Mouse (Mus musculus) testis, postnatal 10 days (tissue): ENCODE data around the gene Osbpl7.
A peak's percentile ranks its signal among the peaks of the same experiment; 100 is the strongest.

Experiments
- DNase-seq: peaks from one replicate; pipeline ENCODE4 v3.0.0; 2021; ENCODE audit warnings: low spot score

Osbpl7 gene

DNA sequence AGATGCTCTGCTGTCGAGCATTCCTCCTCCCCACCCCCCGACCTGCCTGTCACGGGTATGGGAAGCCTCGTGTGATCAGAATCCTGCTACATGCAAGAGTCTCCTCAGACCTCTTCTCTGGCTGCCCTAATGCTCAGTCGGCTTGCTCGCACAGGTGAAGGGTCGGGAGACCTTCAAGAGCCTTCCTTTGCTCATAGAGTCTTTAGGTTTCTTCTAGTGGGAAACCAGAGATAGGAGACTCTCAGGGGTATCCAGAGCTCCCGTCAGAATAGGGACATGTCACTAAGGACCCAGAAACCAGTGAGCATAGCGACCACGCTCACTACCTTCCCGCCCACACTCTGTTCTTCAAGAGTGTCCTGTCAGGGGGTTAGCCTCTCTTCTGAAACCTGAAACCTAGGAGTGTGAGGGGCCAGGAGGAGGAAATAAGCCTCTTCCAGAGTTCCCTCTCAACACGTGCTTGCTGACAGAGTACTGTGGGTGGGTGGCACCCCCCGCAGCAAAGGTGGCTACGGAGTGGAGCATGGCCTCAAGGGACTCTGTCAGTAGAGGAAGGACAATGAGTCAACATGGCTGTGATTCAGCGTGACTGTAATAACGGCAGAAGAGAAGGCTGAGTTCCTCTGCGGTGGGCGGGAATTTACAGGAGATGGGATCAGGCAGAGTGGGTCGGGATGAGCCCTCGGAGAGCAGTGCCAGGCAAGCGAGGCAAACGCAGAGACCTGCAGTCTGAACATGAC is 33.1 kb downstream of the Osbpl7 start:
- no peak for DNase-seq

DNA sequence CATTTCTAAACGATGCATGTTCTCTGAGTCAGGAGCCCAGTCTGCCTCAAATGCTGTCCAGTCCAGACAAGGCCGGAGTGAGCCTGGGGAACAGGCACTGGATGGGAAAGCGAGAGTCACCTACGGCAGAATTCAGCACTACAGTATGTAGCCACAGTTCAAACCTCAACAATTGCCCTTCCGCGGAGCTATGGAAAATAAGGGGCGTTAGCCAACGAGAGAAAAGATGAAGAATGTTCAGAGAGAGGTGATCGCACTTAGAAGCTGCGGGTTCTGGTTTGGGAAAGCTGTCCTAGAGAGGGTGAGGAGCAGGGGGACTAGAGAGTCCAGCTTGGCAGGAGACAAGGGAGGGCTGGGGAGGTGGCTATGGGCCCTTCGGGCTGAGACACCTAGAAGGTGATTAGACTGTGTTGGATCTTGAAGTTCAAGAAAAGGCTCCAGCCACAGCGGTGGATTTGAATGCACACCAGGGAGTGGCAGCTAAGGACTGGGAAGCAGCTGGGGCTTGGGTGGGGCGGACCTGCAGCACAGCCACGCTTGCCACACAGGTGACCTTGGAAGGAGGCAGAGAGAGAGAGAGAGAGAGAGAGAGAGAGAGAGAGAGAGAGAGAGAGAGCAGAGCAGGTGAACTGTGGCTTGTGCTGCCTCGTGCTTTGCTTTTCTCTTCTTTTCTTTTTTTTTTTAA is 34.5 kb downstream of the Osbpl7 start:
- DNase-seq: no peak

DNA sequence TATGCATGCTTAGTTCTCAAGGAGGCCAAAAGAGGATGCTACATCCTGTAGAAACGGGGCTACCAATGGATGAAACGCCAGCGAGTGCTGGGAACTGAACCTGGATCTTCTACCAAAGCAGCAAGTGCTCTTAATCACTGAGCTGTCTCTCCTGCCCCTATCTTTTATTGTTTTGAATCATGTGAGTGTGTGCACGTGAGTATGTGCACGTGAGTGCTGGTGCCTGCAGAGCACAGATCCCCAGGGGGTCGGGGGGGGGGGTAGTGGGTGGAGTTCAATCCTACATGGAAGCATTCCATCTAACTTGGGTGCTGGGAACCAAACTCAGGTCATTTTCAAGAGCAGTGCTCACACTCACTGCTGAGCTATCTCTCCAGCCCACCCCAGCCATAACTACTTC is 35.9 kb downstream of the Osbpl7 start:
- DNase-seq: no peak

DNA sequence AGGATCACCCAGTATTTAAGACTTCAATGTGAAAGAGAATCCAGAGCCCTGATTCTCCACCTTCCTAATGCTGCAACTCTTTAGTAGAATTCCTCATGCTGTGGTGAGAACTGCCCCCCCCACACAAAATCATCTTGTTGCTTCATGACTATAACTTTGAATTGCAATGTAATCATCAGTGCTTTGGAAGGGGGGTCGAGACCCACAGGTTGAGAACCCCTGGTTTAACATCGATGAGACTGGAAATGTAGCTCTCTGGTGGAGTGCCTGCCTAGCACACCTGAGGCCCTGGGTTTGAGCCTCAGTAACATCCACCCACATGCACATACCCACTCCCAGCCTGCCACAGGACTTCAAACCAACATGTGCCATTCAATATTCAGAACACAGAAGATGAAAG is 44.2 kb downstream of the Osbpl7 start:
- no peak for DNase-seq

DNA sequence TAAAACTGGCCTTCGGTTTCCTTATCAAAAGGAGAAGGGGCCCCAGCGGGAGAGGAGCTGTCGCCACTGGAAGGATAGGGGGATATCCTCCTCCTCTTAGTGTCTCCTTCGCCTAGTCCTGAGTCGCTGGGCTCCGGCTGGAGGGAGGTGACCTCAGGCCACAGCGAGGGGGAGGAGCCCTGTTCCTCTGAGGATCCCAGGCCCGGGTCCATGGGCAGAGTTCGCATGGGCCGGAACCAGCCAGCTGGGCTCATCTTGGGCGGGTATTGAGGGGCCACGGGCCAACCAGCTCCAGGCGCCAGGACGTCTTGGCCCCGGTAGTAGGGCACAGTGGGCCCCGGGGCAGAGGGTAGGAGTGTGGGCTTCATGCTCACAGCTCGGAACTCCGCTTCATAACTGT is 48.4 kb downstream of the Osbpl7 start:
- DNase-seq: peak; percentile 58

DNA sequence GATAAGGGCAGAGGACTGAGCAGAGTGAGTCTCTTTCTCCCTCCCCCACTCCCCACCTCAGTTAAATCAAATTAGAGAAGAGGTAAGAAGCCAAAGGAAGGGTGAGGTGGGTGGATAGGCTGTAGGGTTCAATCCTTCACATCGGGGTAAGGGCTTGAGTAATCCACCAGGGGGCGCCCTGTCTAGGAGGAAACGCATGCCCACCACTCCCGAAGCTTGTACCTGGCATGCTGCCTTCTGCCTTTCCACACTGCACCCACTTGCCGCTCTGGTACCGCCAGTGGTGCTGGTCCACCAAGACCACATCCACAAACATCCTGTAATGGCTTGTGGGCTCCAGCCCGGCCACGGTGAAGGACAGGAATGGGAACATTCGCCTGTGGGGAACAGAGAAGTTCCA is 51.3 kb downstream of the Osbpl7 start:
- peak; percentile 89 for DNase-seq

DNA sequence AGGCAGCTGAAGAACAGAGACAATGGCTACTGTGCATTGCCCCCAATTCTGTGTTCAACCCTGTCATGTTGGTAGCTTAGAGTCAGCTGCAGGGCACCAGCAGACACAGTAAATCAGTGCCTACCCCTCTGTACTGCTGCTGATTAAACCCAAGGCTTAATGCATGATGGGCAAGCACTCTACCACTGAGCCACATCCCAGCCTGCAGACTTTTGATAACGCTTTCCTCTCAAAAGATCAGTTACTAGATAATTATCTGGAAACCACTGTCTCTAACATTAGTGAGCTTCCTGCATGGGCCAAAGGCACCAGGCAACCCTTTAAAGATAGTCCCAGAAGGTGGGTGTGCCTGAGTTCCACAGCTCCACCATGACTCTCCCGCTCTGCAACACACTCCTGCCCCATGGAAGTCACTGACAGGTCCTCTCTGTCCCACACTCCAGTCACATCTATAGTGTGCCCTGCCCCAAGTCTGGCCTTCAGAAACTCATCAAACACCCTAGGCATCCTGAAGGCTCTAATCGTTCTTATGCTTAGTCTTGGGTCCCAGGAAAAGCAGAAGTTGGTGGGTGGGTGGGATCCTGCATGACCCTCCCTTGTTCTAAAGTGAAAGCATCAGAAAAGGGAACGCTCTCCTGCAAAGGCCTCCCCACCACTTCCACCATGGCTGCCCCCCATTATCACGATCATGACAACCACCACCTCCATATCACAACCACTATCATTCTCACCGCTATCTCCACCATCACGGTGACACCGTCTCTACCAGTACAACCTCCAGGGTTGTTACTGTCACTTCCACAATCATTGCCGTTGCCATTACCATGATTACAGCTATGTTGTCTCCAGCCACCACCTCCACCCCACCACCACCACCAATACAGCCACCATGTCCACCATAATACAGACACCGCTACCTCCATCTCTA is 53.0 kb downstream of the Osbpl7 start:
- DNase-seq: no peak

DNA sequence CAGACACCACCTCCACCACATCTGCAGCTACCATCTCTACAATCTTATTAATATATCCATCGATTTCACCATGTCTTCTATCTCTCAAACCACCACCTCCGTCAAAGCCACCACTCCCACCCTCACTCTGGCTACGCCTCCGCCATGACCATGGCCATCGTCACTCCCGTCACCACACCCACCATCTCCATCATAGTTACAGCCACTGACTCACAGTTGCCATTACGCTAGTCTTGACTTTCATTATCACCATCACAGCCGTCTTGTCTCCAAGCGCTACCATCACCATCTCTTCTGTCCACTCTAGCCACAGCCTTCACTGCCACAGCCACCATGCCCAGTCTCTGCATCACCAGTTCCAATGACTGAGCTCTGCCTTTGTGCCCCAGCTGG is 53.7 kb downstream of the Osbpl7 start:
- no peak for DNase-seq

DNA sequence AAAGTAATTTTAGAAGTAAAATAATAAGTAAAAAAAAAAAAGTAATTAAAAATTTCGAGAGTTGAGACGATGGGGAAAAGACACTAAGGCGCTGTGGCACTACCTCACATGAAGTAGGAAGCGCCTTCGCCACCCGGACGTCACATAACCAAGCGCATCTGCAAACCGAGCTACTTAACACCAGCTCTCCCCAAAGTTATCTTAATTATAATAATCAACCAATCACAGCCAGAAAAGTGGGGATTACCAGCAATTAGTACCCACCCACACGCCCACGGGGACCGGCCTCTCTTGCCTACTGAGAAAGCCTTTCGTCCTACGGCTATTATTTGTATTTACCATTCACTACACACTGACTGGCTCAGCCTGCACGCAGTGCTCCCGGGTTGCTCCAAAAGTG is 58.5 kb downstream of the Osbpl7 start:
- DNase-seq: no peak

DNA sequence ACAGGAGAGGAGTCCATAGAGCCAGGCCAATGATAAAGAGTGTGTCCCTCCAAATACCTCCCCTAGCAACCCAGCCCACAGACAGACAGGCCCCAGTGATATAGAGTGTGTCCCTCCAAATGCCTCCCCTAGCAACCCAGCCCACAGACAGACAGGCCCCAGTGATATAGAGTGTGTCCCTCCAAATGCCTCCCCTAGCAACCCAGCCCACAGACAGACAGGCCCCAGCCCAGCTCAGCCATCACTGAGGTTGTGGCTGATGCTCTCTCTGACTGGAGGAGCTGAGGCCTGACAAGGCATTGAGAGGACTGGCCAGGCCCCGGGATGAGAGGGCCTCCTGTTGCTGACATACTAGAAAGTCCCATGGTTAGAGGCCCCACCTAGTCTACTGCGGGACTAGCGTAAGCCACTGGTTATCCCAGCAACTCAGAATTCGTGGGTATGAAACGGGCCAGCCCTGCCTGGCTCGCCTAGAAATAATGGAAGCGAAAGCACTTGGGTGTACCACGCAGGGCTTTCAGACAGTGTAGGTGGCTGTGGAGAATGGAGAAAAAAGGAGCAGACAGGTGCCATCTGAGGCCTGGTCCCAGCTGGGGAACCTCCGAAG is 62.2 kb downstream of the Osbpl7 start:
- DNase-seq: no peak

DNA sequence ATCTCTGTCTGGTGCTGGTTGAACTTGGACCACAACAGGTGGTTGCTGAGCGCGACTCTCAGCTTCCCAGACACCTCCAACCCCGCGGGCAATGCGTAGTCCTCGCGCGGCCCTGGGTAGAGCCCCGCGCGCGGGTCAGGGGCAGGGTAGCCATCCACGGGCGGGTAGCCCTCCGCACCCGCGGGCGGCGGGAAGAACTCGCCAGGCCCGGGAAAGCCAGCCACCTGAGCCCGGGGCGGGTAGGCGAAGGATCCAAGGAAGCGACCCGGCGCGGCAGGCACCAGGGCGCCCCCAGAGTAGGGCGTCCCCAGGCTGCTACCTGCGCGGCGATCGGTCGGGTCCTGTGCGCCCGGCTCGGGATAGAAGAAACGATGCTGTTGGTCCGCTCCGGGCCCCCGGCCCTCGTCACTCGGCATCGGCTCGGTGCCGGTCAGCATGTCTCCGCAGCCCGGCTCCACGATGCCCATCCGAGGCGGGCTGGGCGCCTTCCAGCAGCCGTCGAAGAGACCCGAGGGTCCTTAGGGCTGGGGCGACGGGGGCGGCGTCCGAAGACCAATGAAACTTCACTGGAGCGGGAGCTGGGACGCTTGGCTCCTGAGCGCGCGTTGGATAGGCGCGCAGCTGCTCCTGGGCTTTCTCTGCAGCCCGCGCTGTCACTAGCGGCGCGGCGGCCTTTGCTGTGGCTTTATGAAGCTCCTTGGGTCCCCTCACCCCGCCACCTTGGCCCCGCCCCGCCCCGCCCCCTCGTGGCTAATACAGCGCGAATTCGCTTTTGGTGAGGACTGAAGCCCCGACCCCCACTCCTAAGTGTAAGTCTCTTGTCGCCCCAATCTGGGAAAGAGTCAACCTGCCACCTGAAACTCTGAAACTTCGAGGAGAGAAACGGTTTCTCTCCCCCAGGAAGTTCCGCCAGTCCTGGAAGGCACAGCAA is 64.5 kb downstream of the Osbpl7 start, which contains the start of gene Tbx21:
TSS of gene Tbx21 (minus strand) at position 661 of the 931 bp plus-strand sequence.
- DNase-seq: peak; percentile 44

DNA sequence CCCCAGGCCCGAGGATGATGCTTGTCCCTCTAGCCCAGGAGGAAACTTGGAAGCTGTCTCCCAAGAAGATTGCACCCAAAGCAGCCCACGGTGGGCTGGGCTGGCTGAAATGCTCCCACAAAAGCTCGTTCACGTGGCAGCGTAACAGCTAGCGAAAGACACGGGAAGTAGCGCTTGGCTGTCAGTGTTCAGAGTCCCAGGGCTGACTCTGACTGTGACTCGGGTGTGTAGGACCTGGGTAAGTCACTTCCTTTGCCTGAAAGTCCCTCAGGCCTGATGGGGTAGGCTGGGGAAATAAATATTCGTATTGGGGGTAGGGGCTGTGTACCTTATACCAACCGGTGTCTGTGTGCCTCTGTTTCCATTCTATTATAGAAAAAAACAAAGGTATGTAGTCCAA is 65.4 kb downstream of the Osbpl7 start:
- DNase-seq: no peak
